Mouse (Mus musculus): ENCODE measurements around the gene Clcf1.
"Not testable (repeated sequence)": the region's sequence is repeated elsewhere in the genome, so short reads cannot be mapped to it uniquely, and the experiment has no call there.

The Clcf1 gene

GRCm38 (mm10) chr19:4232186-4232572 lies 18.1 kb downstream of the Clcf1 start:
- Histone ChIP-seq H3K27me3 (ENCODE audit: control insufficient read depth, insufficient read depth, low read length, poor library complexity, severe bottlenecking) (no peaks in the 10 kb centered on the region), H3K36me3 (ENCODE audit: control insufficient read depth, insufficient read depth, low read length, poor library complexity, severe bottlenecking) (peaks cover 2% of the 10 kb centered on the region; the same call in 1 of the 2 replicates)
- DNase-seq (ENCODE audit: low read depth, low spot score): peak; percentile 74

- DNase-seq (ENCODE audit: low read depth, low spot score): no peak
- Histone ChIP-seq H3K27me3 (ENCODE audit: control insufficient read depth, insufficient read depth, low read length, poor library complexity, severe bottlenecking) (no peaks in the 10 kb centered on the region), H3K36me3 (ENCODE audit: control insufficient read depth, insufficient read depth, low read length, poor library complexity, severe bottlenecking) (peaks cover 2% of the 10 kb centered on the region; the same call in 1 of the 2 replicates)
Measured at GRCm38 (mm10) chr19:4232651-4233050, 18.6 kb downstream of the Clcf1 start.

- no peak for DNase-seq (ENCODE audit: low read depth, low spot score)
- Histone ChIP-seq H3K36me3 (ENCODE audit: control insufficient read depth, insufficient read depth, low read length, poor library complexity, severe bottlenecking) (peaks cover 2% of the 10 kb centered on the region; the same call in 1 of the 2 replicates), H3K27me3 (ENCODE audit: control insufficient read depth, insufficient read depth, low read length, poor library complexity, severe bottlenecking) (no peaks in the 10 kb centered on the region)
Measured at GRCm38 (mm10) chr19:4234548-4234947, 20.5 kb downstream of the Clcf1 start.

- no peaks in the 10 kb centered on the region for H3K27me3 ChIP-seq (ENCODE audit: control insufficient read depth, insufficient read depth, low read length, poor library complexity, severe bottlenecking)
- H3K36me3 ChIP-seq (ENCODE audit: control insufficient read depth, insufficient read depth, low read length, poor library complexity, severe bottlenecking): no peaks in the 10 kb centered on the region
- no peak for DNase-seq (ENCODE audit: low read depth, low spot score)
Measured at GRCm38 (mm10) chr19:4240247-4240668, 26.2 kb downstream of the Clcf1 start.

- Histone ChIP-seq H3K27me3 (ENCODE audit: control insufficient read depth, insufficient read depth, low read length, poor library complexity, severe bottlenecking) (no peaks in the 10 kb centered on the region), H3K36me3 (ENCODE audit: control insufficient read depth, insufficient read depth, low read length, poor library complexity, severe bottlenecking) (no peaks in the 10 kb centered on the region)
- DNase-seq (ENCODE audit: low read depth, low spot score): peak; percentile 63
Measured at GRCm38 (mm10) chr19:4242416-4242815, 28.4 kb downstream of the Clcf1 start.

GRCm38 (mm10) chr19:4244775-4245174 lies 30.7 kb downstream of the Clcf1 start:
- Histone ChIP-seq H3K36me3 (ENCODE audit: control insufficient read depth, insufficient read depth, low read length, poor library complexity, severe bottlenecking) (no peaks in the 10 kb centered on the region), H3K27me3 (ENCODE audit: control insufficient read depth, insufficient read depth, low read length, poor library complexity, severe bottlenecking) (no peaks in the 10 kb centered on the region)
- DNase-seq (ENCODE audit: low read depth, low spot score): no peak

GRCm38 (mm10) chr19:4247010-4247409 lies 33.0 kb downstream of the Clcf1 start:
- no peaks in the 10 kb centered on the region for H3K27me3 ChIP-seq (ENCODE audit: control insufficient read depth, insufficient read depth, low read length, poor library complexity, severe bottlenecking)
- no peaks in the 10 kb centered on the region for H3K36me3 ChIP-seq (ENCODE audit: control insufficient read depth, insufficient read depth, low read length, poor library complexity, severe bottlenecking)
- DNase-seq (ENCODE audit: low read depth, low spot score): peak; percentile 66

- not testable (repeated sequence) for H3K36me3 ChIP-seq (ENCODE audit: control insufficient read depth, insufficient read depth, low read length, poor library complexity, severe bottlenecking); H3K27me3 ChIP-seq (ENCODE audit: control insufficient read depth, insufficient read depth, low read length, poor library complexity, severe bottlenecking); DNase-seq (ENCODE audit: low read depth, low spot score)
Measured at GRCm38 (mm10) chr19:4248683-4249082, 34.6 kb downstream of the Clcf1 start.

- no peaks in the 10 kb centered on the region for H3K27me3 ChIP-seq (ENCODE audit: control insufficient read depth, insufficient read depth, low read length, poor library complexity, severe bottlenecking)
- no peak for DNase-seq (ENCODE audit: low read depth, low spot score)
- no peaks in the 10 kb centered on the region for H3K36me3 ChIP-seq (ENCODE audit: control insufficient read depth, insufficient read depth, low read length, poor library complexity, severe bottlenecking)
Measured at GRCm38 (mm10) chr19:4254230-4254629, 40.2 kb downstream of the Clcf1 start.

- Histone ChIP-seq H3K27me3 (ENCODE audit: control insufficient read depth, insufficient read depth, low read length, poor library complexity, severe bottlenecking) (no peaks in the 10 kb centered on the region), H3K36me3 (ENCODE audit: control insufficient read depth, insufficient read depth, low read length, poor library complexity, severe bottlenecking) (no peaks in the 10 kb centered on the region)
- DNase-seq (ENCODE audit: low read depth, low spot score): peak; percentile 54
Measured at GRCm38 (mm10) chr19:4255583-4256162, 41.6 kb downstream of the Clcf1 start.

- no peaks in the 10 kb centered on the region for H3K36me3 ChIP-seq (ENCODE audit: control insufficient read depth, insufficient read depth, low read length, poor library complexity, severe bottlenecking)
Measured at GRCm38 (mm10) chr19:4257216-4257896, 43.3 kb downstream of the Clcf1 start.

GRCm38 (mm10) chr19:4257897-4258252 lies 43.8 kb downstream of the Clcf1 start:
- Histone ChIP-seq H3K27me3 (ENCODE audit: control insufficient read depth, insufficient read depth, low read length, poor library complexity, severe bottlenecking) (no peaks in the 10 kb centered on the region), H3K36me3 (ENCODE audit: control insufficient read depth, insufficient read depth, low read length, poor library complexity, severe bottlenecking) (no peaks in the 10 kb centered on the region)
- DNase-seq (ENCODE audit: low read depth, low spot score): no peak

More at GRCm38 (mm10) chr19:4257216-4257896, 43.3 kb downstream of the Clcf1 start:
- DNase-seq (ENCODE audit: low read depth, low spot score): peak; percentile 97
- H3K27me3 ChIP-seq (ENCODE audit: control insufficient read depth, insufficient read depth, low read length, poor library complexity, severe bottlenecking): no peaks in the 10 kb centered on the region

- DNase-seq (ENCODE audit: low read depth, low spot score): peak; percentile 62
- H3K36me3 ChIP-seq (ENCODE audit: control insufficient read depth, insufficient read depth, low read length, poor library complexity, severe bottlenecking): no peaks in the 10 kb centered on the region; the same call in 1 of the 2 replicates
- H3K27me3 ChIP-seq (ENCODE audit: control insufficient read depth, insufficient read depth, low read length, poor library complexity, severe bottlenecking): no peaks in the 10 kb centered on the region
Measured at GRCm38 (mm10) chr19:4261038-4261698, 47.1 kb downstream of the Clcf1 start.

GRCm38 (mm10) chr19:4262756-4263155 lies 48.7 kb downstream of the Clcf1 start:
- no peak for DNase-seq (ENCODE audit: low read depth, low spot score)
- Histone ChIP-seq H3K36me3 (ENCODE audit: control insufficient read depth, insufficient read depth, low read length, poor library complexity, severe bottlenecking) (no peaks in the 10 kb centered on the region; the same call in 1 of the 2 replicates), H3K27me3 (ENCODE audit: control insufficient read depth, insufficient read depth, low read length, poor library complexity, severe bottlenecking) (no peaks in the 10 kb centered on the region)

GRCm38 (mm10) chr19:4263702-4264101 lies 49.7 kb downstream of the Clcf1 start:
- Histone ChIP-seq H3K27me3 (ENCODE audit: control insufficient read depth, insufficient read depth, low read length, poor library complexity, severe bottlenecking) (no peaks in the 10 kb centered on the region), H3K36me3 (ENCODE audit: control insufficient read depth, insufficient read depth, low read length, poor library complexity, severe bottlenecking) (no peaks in the 10 kb centered on the region; the same call in 1 of the 2 replicates)
- DNase-seq (ENCODE audit: low read depth, low spot score): no peak
